Mouse (Mus musculus): ENCODE measurements around the gene Gxylt2. TPM values are rescaled to one million over a fixed set of nuclear protein-coding genes. Genes with fewer than 3 reads are reported as not detected.

Gene Gxylt2
- polyA plus RNA-seq, 1 experiment, result 0.16 TPM

DNA sequence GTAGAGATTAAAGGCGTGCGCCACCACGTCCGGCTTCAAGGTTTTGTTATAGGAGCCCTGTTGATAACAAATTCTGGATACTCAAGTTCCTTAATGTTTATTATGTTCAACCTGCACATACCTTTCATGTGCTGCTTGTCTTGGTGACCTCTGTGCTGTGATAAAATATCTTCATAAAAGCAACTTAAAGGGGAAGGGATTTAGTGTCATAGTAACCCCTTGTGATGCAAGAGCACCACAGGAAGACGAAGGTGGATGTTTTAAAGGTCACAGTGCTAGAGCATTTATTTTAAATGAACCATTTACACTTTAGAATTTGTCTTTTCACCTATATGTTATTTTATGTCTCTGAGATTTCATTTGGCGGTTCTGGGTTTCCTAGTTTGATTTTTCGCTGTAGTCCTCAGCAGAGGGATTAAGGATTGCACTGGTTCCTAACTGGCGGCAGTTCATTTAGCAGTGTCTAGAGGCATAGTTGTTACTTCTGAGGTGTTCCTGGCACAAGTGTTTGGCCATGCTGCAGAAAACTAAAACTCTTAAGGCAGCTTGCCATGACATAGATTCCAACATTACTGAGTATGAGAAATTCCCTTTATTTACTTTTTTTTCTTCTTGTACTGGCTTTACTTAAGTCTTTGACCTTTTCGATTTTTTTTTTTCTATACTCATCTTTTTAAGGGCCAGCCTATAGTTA, 144.3 kb downstream of the Gxylt2 start:
- Histone ChIP-seq H3K36me3 (ENCODE audit: control insufficient read depth, insufficient read depth, low read length) (peaks cover 7% of the 10 kb centered on the region), H3K27ac (ENCODE audit: insufficient read depth, low read length) (no peak overlapping the region), H3K4me1 (ENCODE audit: control insufficient read depth, insufficient read depth, insufficient read length) (peaks cover 4% of the 10 kb centered on the region), H3K27me3 (ENCODE audit: control insufficient read depth, insufficient read depth, low read length) (no peaks in the 10 kb centered on the region), H3K4me3 (ENCODE audit: extremely low read depth, insufficient read depth, insufficient read length) (no peak overlapping the region)
- 88% methylated on average over 9 of the region's 9 CpGs for WGBS
- no peak for DNase-seq (ENCODE audit: low read depth in 1 of 2, low spot score in 2 of 2)
- TF ChIP-seq POLR2A (IDR thresholded peaks at IDR 0.05; ENCODE audit: low read depth, low read length), result no peak
- TF ChIP-seq CTCF (IDR thresholded peaks at IDR 0.05; ENCODE audit: extremely low read depth, insufficient read depth, insufficient read length, insufficient replicate concordance), result no peak

DNA sequence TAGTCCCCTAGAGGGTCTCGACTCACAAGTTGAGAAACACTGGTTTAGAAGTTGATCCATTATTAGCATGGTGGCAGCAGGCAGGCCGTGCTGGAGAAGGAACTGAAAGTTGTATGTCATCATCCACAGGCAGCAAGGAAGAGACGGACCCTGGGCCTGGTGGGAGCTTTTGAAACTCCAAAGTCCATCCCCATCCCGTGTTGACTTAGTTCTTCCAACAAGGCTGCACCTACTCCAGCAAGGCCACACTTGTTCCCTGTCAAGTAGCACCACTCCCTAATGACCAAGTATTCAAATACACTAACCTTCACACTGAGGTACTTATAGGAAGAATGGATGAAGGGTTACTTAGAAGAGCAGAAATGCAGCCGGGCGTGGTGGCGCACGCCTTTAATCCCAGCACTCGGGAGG, 146.1 kb downstream of the Gxylt2 start:
- 70% methylated on average over 9 of the region's 9 CpGs for WGBS
- DNase-seq (ENCODE audit: low read depth in 1 of 2, low spot score in 2 of 2), result no peak
- peaks cover 7% of the 10 kb centered on the region for H3K36me3 ChIP-seq (ENCODE audit: control insufficient read depth, insufficient read depth, low read length)
- no peaks in the 10 kb centered on the region for H3K27me3 ChIP-seq (ENCODE audit: control insufficient read depth, insufficient read depth, low read length)
- H3K4me1 ChIP-seq (ENCODE audit: control insufficient read depth, insufficient read depth, insufficient read length), result peaks cover 4% of the 10 kb centered on the region
- no peak overlapping the region for H3K27ac ChIP-seq (ENCODE audit: insufficient read depth, low read length)
- no peak overlapping the region for H3K4me3 ChIP-seq (ENCODE audit: extremely low read depth, insufficient read depth, insufficient read length)
- TF ChIP-seq CTCF (IDR thresholded peaks at IDR 0.05; ENCODE audit: extremely low read depth, insufficient read depth, insufficient read length, insufficient replicate concordance) (no peak), POLR2A (IDR thresholded peaks at IDR 0.05; ENCODE audit: low read depth, low read length) (no peak)

DNA sequence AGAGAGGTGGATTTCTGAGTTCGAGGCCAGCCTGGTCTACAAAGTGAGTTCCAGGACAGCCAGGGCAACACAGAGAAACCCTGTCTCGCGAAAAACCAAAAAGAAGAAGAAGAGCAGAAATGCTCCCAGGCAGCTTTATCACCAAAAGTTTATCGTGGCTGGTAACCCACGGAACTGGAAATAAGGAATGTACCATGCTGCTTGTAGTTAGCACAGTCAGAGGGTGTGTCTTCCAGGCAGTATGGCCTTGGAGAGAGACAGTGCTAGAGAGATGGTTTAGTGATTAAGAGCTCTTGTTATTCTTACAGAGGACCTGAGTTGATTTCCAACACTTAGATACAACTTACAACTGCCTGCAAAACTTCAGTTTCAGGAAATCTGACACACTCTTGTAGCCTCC, 146.5 kb downstream of the Gxylt2 start:
- TF ChIP-seq POLR2A (IDR thresholded peaks at IDR 0.05; ENCODE audit: low read depth, low read length), result no peak
- no peak for TF ChIP-seq CTCF (IDR thresholded peaks at IDR 0.05; ENCODE audit: extremely low read depth, insufficient read depth, insufficient read length, insufficient replicate concordance)
- no peak overlapping the region for H3K4me3 ChIP-seq (ENCODE audit: extremely low read depth, insufficient read depth, insufficient read length)
- peaks cover 4% of the 10 kb centered on the region for H3K4me1 ChIP-seq (ENCODE audit: control insufficient read depth, insufficient read depth, insufficient read length)
- no peaks in the 10 kb centered on the region for H3K27me3 ChIP-seq (ENCODE audit: control insufficient read depth, insufficient read depth, low read length)
- no peak for DNase-seq (ENCODE audit: low read depth in 1 of 2, low spot score in 2 of 2)
- WGBS, result 75% methylated on average over 5 of the region's 5 CpGs
- peaks cover 8% of the 10 kb centered on the region for H3K36me3 ChIP-seq (ENCODE audit: control insufficient read depth, insufficient read depth, low read length)
- H3K27ac ChIP-seq (ENCODE audit: insufficient read depth, low read length), result no peak overlapping the region

Other genes with a start within 250 kb of the Gxylt2 start
- 3.1 and 3.6 TPM in 2 replicates for gene Shq1, start 33.6 kb upstream of the Gxylt2 start, polyA plus RNA-seq (2012; rRNA removed)
- gene Ppp4r2, start 128.9 kb downstream of the Gxylt2 start, polyA plus RNA-seq (2012; rRNA removed), result 10.1 and 11.5 TPM in 2 replicates

All from spleen, adult 2 months (tissue).